Mouse (Mus musculus): Measurements from ENCODE around the gene Carmil1. TPM values are rescaled to one million over a fixed set of nuclear protein-coding genes. Genes with fewer than 3 reads are reported as not detected.
A peak's percentile ranks its signal among the peaks of the same experiment; 100 is the strongest.

Gene Carmil1
- total RNA-seq, 2 experiments from 2014 or later: 9.1 to 10.6 TPM

GRCm38 (mm10) chr13:24263560-24263959 is 17.0 kb downstream of the Carmil1 start:
- intact Hi-C loops (cut with DNase I): no loop called here
- DNase-seq (ENCODE audit: low spot score): no peak

GRCm38 (mm10) chr13:24260751-24261591 is 19.6 kb downstream of the Carmil1 start:
- intact Hi-C loops (cut with DNase I): no loop called here
- DNase-seq (ENCODE audit: low spot score): no peak

DNA sequence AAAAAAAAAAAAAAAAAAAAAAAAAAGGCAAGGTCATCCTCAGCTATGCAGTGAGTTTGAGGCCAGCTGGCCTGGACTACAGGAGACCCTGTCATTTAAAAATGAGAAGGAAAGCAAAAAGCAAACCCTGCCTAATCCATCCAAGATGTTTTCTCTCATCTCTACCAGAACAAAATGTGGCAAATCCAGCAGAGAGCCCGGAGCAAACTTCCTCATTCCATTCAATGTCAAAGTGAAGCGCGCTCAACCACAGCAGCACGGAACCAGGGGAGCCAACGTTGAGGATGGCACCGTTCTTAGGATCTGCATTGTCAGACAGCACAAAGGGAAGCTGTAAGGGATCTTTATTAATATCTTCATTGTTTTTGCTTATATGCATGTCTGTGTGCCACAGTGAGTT is 22.8 kb downstream of the Carmil1 start:
- DNase-seq (ENCODE audit: low spot score): no peak
- intact Hi-C loops (cut with DNase I): loop anchor here (10.0 kb wide), 1 partner anchor 143 kb away; no protein-coding TSS in a partner anchor

DNA sequence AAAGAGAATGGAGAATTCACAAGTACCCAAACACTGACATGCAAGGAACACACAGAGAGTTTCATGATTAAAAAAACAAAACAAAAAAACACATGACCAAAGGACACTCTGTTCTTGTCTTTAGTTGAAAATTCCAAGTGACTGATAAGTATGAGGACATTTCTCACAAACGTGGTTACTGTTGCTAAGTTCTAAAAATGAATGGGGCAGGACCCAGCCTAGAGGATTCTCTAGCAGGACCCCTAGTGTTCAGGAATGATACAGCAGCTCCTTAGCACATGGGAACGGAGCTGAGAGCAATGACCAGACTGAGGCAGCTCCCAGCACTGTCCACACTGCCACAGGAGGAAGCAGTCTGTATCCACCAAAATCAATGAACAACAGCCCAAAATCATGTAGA is 26.6 kb downstream of the Carmil1 start:
- DNase-seq (ENCODE audit: low spot score): peak; percentile 59
- intact Hi-C loops (cut with DNase I): loop anchor here (10.0 kb wide), 1 partner anchor 139 kb away; no protein-coding TSS in a partner anchor

DNA sequence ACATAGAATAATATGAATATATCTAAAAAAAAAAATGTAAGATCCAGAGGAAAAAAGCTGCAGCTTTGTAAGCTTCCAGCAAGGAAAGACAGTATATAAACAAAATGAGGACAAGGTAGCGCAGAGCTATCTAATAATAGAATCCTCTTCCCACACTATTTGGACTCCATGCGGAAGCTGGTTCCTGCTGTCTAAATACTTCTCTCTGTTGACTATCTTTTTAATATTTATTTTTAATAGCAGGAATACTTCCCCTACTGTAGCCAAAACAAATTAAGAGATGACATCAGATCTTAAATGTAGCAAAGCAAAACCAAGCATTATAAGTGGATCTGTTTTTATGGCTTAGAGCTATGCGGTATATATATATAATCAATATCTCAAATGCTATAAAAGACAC is 27.0 kb downstream of the Carmil1 start:
- intact Hi-C loops (cut with DNase I): loop anchor here (10.0 kb wide), 1 partner anchor 139 kb away; no protein-coding TSS in a partner anchor
- DNase-seq (ENCODE audit: low spot score): no peak

DNA sequence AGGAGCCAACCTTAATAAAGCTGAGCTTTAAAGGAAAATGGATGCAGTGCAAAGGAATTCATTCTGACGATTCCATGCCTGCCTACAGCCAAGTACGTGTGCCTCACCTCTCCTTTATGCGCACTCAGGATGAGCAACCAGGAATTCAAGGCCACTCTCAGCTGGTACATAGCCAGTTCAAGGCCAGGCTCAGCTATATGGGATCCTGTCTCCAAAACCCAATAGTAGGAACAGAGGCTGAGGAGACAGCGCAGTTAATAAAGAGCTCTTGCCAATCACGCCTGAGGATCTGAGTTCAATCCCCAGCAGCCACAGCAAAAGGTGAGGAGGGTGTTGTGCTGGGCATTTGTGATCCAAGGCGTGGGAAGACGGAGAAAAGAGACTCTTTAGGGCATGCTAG is 29.4 kb downstream of the Carmil1 start:
- no peak for DNase-seq (ENCODE audit: low spot score)
- intact Hi-C loops (cut with DNase I): loop anchor here (10.0 kb wide), 1 partner anchor 136 kb away; no protein-coding TSS in a partner anchor

- intact Hi-C loops (cut with DNase I): no loop called here
- DNase-seq (ENCODE audit: low spot score): no peak
Observed at GRCm38 (mm10) chr13:24247928-24248327, 32.7 kb downstream of the Carmil1 start.

GRCm38 (mm10) chr13:24247441-24247840 is 33.2 kb downstream of the Carmil1 start:
- no peak for DNase-seq (ENCODE audit: low spot score)
- intact Hi-C loops (cut with DNase I): no loop called here

- intact Hi-C loops (cut with DNase I): no loop called here
- DNase-seq (ENCODE audit: low spot score): no peak
Observed at GRCm38 (mm10) chr13:24246266-24246665, 34.3 kb downstream of the Carmil1 start.

- DNase-seq (ENCODE audit: low spot score): peak; percentile 34
- intact Hi-C loops (cut with DNase I): no loop called here
Observed at GRCm38 (mm10) chr13:24244613-24245012, 36.0 kb downstream of the Carmil1 start.

GRCm38 (mm10) chr13:24243964-24244363 is 36.6 kb downstream of the Carmil1 start:
- no peak for DNase-seq (ENCODE audit: low spot score)
- intact Hi-C loops (cut with DNase I): no loop called here

- no peak for DNase-seq (ENCODE audit: low spot score)
- intact Hi-C loops (cut with DNase I): no loop called here
Observed at GRCm38 (mm10) chr13:24242429-24243106, 38.0 kb downstream of the Carmil1 start.

DNA sequence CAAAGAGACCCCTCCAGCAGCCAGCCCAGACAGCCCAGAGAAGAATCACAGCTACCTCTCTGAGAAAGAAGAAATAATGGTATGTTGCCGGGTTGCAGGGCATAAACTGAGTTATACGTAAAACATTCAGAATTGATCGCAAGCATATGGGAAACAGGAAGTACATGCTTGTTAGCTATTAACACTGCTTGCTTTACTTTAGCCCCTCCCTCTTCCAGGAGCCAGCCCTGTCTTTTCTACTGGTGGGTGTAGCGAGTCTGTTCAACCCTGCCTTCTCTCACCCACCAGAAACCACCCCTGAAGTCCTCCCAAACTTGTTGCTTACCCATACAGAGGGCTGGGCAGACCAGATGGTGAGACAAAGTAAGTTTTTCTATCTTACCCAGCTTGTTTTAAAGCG is 39.4 kb downstream of the Carmil1 start:
- intact Hi-C loops (cut with DNase I): no loop called here
- no peak for DNase-seq (ENCODE audit: low spot score)

DNA sequence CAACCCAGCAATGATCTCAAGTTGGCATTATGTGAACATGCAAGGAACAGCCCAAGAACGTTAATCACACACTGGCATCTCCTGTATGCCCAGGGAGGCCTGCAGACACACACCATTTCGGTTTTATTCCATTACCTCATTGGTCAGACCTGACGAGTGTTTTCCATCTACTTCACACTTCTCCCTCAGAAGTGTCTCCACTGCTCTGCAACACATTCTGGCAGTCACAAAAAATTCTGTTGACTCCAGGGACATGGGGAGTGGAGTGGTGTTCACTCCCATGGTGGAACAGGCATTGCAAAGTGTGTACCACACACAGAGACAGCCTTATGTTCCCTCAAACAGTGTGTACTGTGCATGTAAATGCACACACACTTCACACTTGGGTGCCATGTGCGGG is 40.2 kb downstream of the Carmil1 start:
- intact Hi-C loops (cut with DNase I): no loop called here
- DNase-seq (ENCODE audit: low spot score): no peak

GRCm38 (mm10) chr13:24238456-24239120 is 42.0 kb downstream of the Carmil1 start:
- no peak for DNase-seq (ENCODE audit: low spot score)
- intact Hi-C loops (cut with DNase I): no loop called here

DNA sequence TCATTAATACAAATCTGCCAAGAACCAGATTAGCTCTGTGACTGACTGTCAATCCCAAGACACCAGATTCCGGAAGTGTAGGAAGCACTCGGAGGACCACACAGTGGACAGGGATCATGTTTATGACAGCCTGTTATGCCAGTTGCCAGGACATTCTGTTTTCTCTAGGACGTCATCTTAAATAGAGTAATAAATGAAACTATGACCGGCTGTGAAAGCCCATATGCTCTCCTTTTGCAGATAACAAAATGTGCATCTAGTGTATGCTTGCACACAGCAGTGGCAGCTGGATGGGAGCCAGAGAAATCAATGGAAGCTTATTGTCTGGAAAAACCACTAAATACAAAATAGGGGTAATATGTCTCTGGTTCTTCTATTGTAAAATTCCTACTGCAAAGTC is 43.9 kb downstream of the Carmil1 start:
- intact Hi-C loops (cut with DNase I): no loop called here
- no peak for DNase-seq (ENCODE audit: low spot score)

DNA sequence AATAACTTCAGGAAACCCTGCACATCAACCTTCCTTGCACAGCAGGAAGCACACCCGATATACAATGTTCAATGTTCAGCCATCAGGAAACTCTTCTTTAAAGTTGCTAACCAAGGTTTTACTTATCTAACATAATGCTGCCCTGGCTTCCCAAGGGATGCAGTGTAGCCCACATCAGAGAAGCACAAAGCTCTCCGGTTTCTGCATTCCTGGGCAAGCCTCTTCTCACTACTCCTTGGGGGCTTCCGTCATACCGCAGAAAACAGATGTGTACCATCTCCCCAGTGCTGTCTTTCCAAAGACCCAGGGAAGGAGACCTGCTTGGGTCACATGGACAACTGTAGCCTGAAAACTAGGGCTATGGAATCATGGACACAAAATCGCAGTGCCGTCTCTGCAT is 47.8 kb downstream of the Carmil1 start:
- no peak for DNase-seq (ENCODE audit: low spot score)
- intact Hi-C loops (cut with DNase I): no loop called here

DNA sequence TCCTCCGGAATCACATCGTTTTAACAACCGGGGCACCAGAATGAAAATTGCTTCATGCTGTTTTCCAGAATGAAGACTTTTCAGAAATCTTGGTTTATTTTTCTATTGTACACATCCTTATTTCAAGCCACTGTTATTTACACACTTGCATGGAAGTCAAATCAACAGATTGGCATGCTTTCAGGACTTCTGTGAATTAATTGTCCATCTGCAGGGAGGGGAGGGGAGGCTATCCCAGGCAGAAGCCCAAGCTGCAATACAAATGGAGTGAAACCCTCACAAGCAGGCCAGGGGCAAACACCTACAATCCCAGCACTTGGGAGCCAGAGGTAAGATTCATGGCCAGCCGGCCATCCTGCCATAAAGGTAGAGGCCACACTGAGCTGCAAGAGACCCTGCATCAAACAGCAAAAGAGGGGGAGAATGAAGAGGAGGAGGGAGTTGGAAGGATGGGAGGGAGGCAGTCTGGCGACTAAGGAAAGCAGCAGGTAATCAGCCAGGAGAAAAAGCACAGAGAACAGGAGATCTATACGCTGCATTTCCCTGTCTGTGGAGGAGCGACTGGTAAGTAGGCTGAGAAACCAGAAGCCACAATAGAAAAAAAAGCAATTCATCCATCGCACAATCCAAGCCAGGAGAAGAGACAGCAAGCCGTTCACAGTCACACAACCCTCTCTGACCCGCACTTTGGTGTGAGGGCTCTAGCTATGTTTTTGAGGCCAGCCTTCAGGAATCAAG is 48.7 kb downstream of the Carmil1 start:
- no peak for DNase-seq (ENCODE audit: low spot score)
- intact Hi-C loops (cut with DNase I): no loop called here

DNA sequence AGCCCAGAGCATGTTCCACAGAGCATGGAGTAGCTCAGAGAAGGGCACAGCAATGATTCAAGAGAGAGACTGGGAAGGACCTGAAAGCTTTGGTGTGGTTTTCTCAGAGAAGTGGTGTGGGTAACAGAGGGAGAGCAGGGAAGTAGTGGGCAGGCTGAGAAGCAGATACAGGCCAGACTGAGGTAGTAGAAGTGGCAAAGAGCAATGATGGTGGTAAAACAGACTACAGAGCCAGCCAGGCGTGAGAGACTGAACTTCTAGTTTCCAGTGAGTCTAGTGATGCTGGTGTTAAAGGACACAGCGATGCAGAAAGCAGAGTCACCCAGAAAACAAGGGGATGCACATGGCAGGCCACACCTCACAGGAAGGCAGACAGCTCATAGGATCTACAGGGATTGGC is 49.4 kb downstream of the Carmil1 start:
- no peak for DNase-seq (ENCODE audit: low spot score)
- intact Hi-C loops (cut with DNase I): no loop called here

GRCm38 (mm10) chr13:24230541-24231095 is 50.0 kb downstream of the Carmil1 start:
- DNase-seq (ENCODE audit: low spot score): no peak
- intact Hi-C loops (cut with DNase I): no loop called here

All from heart, postnatal 25 days (tissue).